Mouse (Mus musculus): Measurements from ENCODE around the gene Ccr8. TPM values are rescaled to one million over a fixed set of nuclear protein-coding genes. Genes with fewer than 3 reads are reported as not detected.

Gene Ccr8
- not detected in 2 replicates for polyA plus RNA-seq (2016; fragmentation: Nextera tagmentation; extraction: Ambion mirVana)

DNA sequence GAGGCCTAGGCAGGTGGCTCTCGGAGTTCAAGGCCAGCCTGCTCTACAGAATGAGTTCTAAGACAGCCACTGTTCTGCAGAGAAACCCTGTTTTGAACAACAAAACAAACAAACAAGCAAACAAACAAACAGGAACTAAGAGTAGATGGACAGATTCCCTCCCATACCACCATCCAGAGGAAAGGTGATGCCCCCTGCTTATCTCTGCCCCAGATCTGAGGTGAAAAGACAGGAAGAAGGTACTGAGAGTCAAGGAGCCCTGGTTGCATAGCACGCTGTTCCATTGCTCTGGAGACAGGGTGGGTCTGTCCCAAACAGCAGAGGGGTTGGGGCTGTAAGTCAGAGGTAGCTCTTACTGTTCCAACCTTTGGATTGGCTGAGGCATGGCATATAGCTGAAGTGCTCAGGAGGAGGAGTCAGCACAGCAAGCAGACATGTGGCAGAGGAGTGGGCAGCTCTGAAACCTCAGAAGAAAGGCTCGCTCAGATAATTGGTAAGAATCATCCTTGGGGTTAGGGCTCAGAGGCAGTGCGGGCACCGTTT, at the start of gene Ccr8:
TSS of gene Ccr8 (plus strand) at position 419 of the 543 bp plus-strand sequence.
- Histone ChIP-seq H3K9me3 (replicated peaks) (no peaks in the 10 kb centered on the region), H3K4me1 (no peaks in the 10 kb centered on the region), H3K27me3 (ENCODE audit: low read depth, poor library complexity, severe bottlenecking) (no peaks in the 10 kb centered on the region), H3K4me3 (no peak within 1 kb of the TSS), H3K27ac (replicated peaks) (no peak within 1 kb of the TSS), H3K36me3 (no peaks in the 10 kb centered on the region)
- no peak for DNase-seq (ENCODE audit: low spot score)
- 81% methylated on average over 5 of the region's 5 CpGs for WGBS

- H3K27ac ChIP-seq (replicated peaks) = no peak overlapping the region
- no peaks in the 10 kb centered on the region for H3K36me3 ChIP-seq
- no peaks in the 10 kb centered on the region for H3K27me3 ChIP-seq (ENCODE audit: low read depth, poor library complexity, severe bottlenecking)
- H3K4me1 ChIP-seq = no peaks in the 10 kb centered on the region
- no peaks in the 10 kb centered on the region for H3K9me3 ChIP-seq (replicated peaks)
- no peak overlapping the region for H3K4me3 ChIP-seq
- no peak for DNase-seq (ENCODE audit: low spot score)
- whole genome bisulfite sequencing = 87% methylated on average over 7 of the region's 7 CpGs
These were observed 48.8 kb upstream of the Ccr8 start for GRCm38 (mm10) chr9:120043115-120043514.

- DNase-seq (ENCODE audit: low spot score) = no peak
- WGBS = 80% methylated on average over 6 of the region's 6 CpGs
These were observed 43.4 kb upstream of the Ccr8 start for GRCm38 (mm10) chr9:120048495-120048894.

GRCm38 (mm10) chr9:120049407-120049806, 42.5 kb upstream of the Ccr8 start:
- H3K36me3 ChIP-seq = no peaks in the 10 kb centered on the region
- WGBS = 87% methylated on average over 3 of the region's 3 CpGs
- DNase-seq (ENCODE audit: low spot score) = no peak
- no peak overlapping the region for H3K27ac ChIP-seq (replicated peaks)
- no peaks in the 10 kb centered on the region for H3K9me3 ChIP-seq (replicated peaks)
- no peaks in the 10 kb centered on the region for H3K27me3 ChIP-seq (ENCODE audit: low read depth, poor library complexity, severe bottlenecking)
- peaks cover under 1% of the 10 kb centered on the region; the same call in 1 of the 2 replicates for H3K4me1 ChIP-seq
- H3K4me3 ChIP-seq = no peak overlapping the region

More at GRCm38 (mm10) chr9:120048495-120048894, 43.4 kb upstream of the Ccr8 start:
- Histone ChIP-seq H3K9me3 (replicated peaks) (no peaks in the 10 kb centered on the region), H3K4me3 (no peak overlapping the region), H3K27ac (replicated peaks) (no peak overlapping the region), H3K4me1 (no peaks in the 10 kb centered on the region), H3K27me3 (ENCODE audit: low read depth, poor library complexity, severe bottlenecking) (no peaks in the 10 kb centered on the region), H3K36me3 (no peaks in the 10 kb centered on the region)

- Histone ChIP-seq H3K4me1 (peaks cover 11% of the 10 kb centered on the region), H3K9me3 (replicated peaks) (no peaks in the 10 kb centered on the region), H3K27me3 (ENCODE audit: low read depth, poor library complexity, severe bottlenecking) (no peaks in the 10 kb centered on the region), H3K4me3 (no peak overlapping the region), H3K27ac (replicated peaks) (peak overlapping the region; percentile 59), H3K36me3 (no peaks in the 10 kb centered on the region)
- DNase-seq (ENCODE audit: low spot score) = peak; percentile 40
- WGBS = 56% methylated on average over 8 of the region's 8 CpGs
These were observed 37.2 kb upstream of the Ccr8 start for GRCm38 (mm10) chr9:120054545-120055277.

- Histone ChIP-seq H3K9me3 (replicated peaks) (no peaks in the 10 kb centered on the region), H3K27me3 (ENCODE audit: low read depth, poor library complexity, severe bottlenecking) (no peaks in the 10 kb centered on the region), H3K4me3 (no peak overlapping the region), H3K36me3 (no peaks in the 10 kb centered on the region), H3K27ac (replicated peaks) (0 out of 2 replicates have a peak overlapping the region, but pooled peaks have one; percentile 9), H3K4me1 (peaks cover 11% of the 10 kb centered on the region)
- no peak for DNase-seq (ENCODE audit: low spot score)
- 87% methylated on average over 9 of the region's 9 CpGs for WGBS
These were observed 35.7 kb upstream of the Ccr8 start for GRCm38 (mm10) chr9:120056201-120056600.

DNA sequence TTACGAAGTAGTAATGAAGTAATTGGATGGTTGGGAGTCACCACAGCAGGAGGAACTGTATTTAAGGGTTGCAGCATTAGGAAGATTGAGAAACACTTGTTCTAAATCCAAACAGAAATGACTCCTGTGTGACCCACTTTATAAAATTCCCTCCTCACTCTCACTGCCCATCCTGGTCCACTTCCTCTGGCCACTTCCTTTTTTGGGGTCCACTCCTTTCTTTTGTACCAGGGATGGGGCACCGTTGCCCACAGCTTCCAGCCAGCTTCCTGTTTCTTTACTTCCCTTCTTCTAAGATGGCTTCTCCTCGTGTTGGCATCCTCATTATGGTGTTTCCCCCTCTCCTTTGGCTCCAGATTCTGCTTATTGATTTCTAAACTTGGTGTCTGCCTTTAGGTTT, 33.2 kb upstream of the Ccr8 start:
- no peaks in the 10 kb centered on the region for H3K27me3 ChIP-seq (ENCODE audit: low read depth, poor library complexity, severe bottlenecking)
- H3K9me3 ChIP-seq (replicated peaks) = no peaks in the 10 kb centered on the region
- WGBS = 74% methylated on average over 3 of the region's 3 CpGs
- H3K27ac ChIP-seq (replicated peaks) = no peak overlapping the region
- H3K36me3 ChIP-seq = no peaks in the 10 kb centered on the region
- H3K4me3 ChIP-seq = no peak overlapping the region
- peaks cover 11% of the 10 kb centered on the region for H3K4me1 ChIP-seq
- DNase-seq (ENCODE audit: low spot score) = no peak

DNA sequence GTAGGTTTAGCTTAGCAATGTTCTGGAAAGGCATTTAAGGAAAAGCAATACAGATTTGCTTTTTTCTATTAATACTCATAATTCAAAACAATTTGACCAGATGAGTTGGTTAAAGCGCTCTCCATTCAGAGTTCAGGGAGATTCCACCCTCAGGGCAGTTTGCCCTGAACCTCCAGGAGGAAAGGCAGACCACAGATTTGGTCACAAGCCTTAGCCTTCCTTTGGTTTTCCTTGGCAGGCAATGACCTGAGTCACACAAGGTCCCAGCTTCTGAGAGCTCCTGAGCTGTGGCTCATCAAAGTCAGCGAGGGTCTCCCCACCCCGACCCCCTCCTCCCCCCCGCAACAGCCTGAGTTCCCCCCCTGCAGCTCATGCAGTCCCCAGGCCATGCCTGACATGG, 27.6 kb upstream of the Ccr8 start:
- Histone ChIP-seq H3K27me3 (ENCODE audit: low read depth, poor library complexity, severe bottlenecking) (no peaks in the 10 kb centered on the region), H3K27ac (replicated peaks) (no peak overlapping the region; the same call in 1 of the 2 replicates), H3K36me3 (no peaks in the 10 kb centered on the region), H3K4me1 (peaks cover 4% of the 10 kb centered on the region), H3K9me3 (replicated peaks) (no peaks in the 10 kb centered on the region), H3K4me3 (no peak overlapping the region)
- DNase-seq (ENCODE audit: low spot score) = no peak
- WGBS = 76% methylated on average over 4 of the region's 4 CpGs

- Histone ChIP-seq H3K27me3 (ENCODE audit: low read depth, poor library complexity, severe bottlenecking) (no peaks in the 10 kb centered on the region), H3K4me1 (peaks cover 4% of the 10 kb centered on the region), H3K9me3 (replicated peaks) (no peaks in the 10 kb centered on the region), H3K4me3 (no peak overlapping the region), H3K27ac (replicated peaks) (no peak overlapping the region), H3K36me3 (no peaks in the 10 kb centered on the region)
- 87% methylated on average over 2 of the region's 2 CpGs for WGBS
- DNase-seq (ENCODE audit: low spot score) = no peak
These were observed 24.3 kb upstream of the Ccr8 start for GRCm38 (mm10) chr9:120067609-120068008.

GRCm38 (mm10) chr9:120068047-120068446, 23.9 kb upstream of the Ccr8 start:
- Histone ChIP-seq H3K36me3 (no peaks in the 10 kb centered on the region), H3K4me3 (no peak overlapping the region), H3K27me3 (ENCODE audit: low read depth, poor library complexity, severe bottlenecking) (no peaks in the 10 kb centered on the region), H3K9me3 (replicated peaks) (no peaks in the 10 kb centered on the region), H3K4me1 (peaks cover 6% of the 10 kb centered on the region), H3K27ac (replicated peaks) (no peak overlapping the region)
- no peak for DNase-seq (ENCODE audit: low spot score)
- WGBS = 68% methylated on average over 10 of the region's 10 CpGs

GRCm38 (mm10) chr9:120069779-120070178, 22.1 kb upstream of the Ccr8 start, which contains the start of gene Cx3cr1:
Cx3cr1 (minus strand) TSS chr9:120069879.
- H3K27ac ChIP-seq (replicated peaks) = no peak within 1 kb of the TSS
- no peak within 1 kb of the TSS for H3K4me3 ChIP-seq
- DNase-seq (ENCODE audit: low spot score) = no peak
- no peaks in the 10 kb centered on the region for H3K27me3 ChIP-seq (ENCODE audit: low read depth, poor library complexity, severe bottlenecking)
- peaks cover 9% of the 10 kb centered on the region; the same call in 1 of the 2 replicates for H3K4me1 ChIP-seq
- no peaks in the 10 kb centered on the region for H3K9me3 ChIP-seq (replicated peaks)
- no peaks in the 10 kb centered on the region for H3K36me3 ChIP-seq
- WGBS = 89% methylated on average over 11 of the region's 11 CpGs

- Histone ChIP-seq H3K36me3 (no peaks in the 10 kb centered on the region), H3K4me3 (no peak overlapping the region), H3K27ac (replicated peaks) (no peak overlapping the region), H3K27me3 (ENCODE audit: low read depth, poor library complexity, severe bottlenecking) (no peaks in the 10 kb centered on the region), H3K4me1 (0 out of 2 replicates have a peak, but pooled peaks cover 5% of the 10 kb centered on the region), H3K9me3 (replicated peaks) (no peaks in the 10 kb centered on the region)
- no peak for DNase-seq (ENCODE audit: low spot score)
- 79% methylated on average over 2 of the region's 2 CpGs for WGBS
These were observed 20.7 kb upstream of the Ccr8 start for GRCm38 (mm10) chr9:120071251-120071650.

GRCm38 (mm10) chr9:120073169-120073568, 18.7 kb upstream of the Ccr8 start:
- H3K27ac ChIP-seq (replicated peaks) = 0 out of 2 replicates have a peak overlapping the region, but pooled peaks have one; percentile 28
- WGBS = 32% methylated on average over 3 of the region's 3 CpGs

More at GRCm38 (mm10) chr9:120073169-120073568, 18.7 kb upstream of the Ccr8 start:
- H3K4me3 ChIP-seq = no peak overlapping the region
- no peaks in the 10 kb centered on the region for H3K9me3 ChIP-seq (replicated peaks)
- H3K4me1 ChIP-seq = 0 out of 2 replicates have a peak, but pooled peaks cover 5% of the 10 kb centered on the region
- H3K36me3 ChIP-seq = no peaks in the 10 kb centered on the region
- H3K27me3 ChIP-seq (ENCODE audit: low read depth, poor library complexity, severe bottlenecking) = no peaks in the 10 kb centered on the region
- DNase-seq (ENCODE audit: low spot score) = peak; percentile 82

All from midbrain, embryonic 10.5 days (tissue).